25 mouse cellular contexts compared by ENCODE assay signal in genomic region chr12:117135205-117135604, GRCm38 (mm10).
DNase-seq lines count a peak whose midpoint lies in the region; ATAC-seq and TF ChIP-seq lines count a peak whose summit lies in the region.
"Had no signal": no experiment of that assay in that cellular context is flagged by ENCODE, and none has a peak within 500 bp of the region (broad histone marks: within the 10 kb centered on the region; RNA-seq: fewer than 3 reads in every experiment).

No protein-coding gene starts in this region.

- no peaks in the 10 kb centered on the region for H3K9me3 ChIP-seq in midbrain, embryonic 12.5 days
- H3K9me3 ChIP-seq in midbrain, embryonic 14.5 days (ENCODE audit: control insufficient read depth, low read length): no peaks in the 10 kb centered on the region
- H3K9me3 ChIP-seq in intestine, postnatal 0 days (ENCODE audit: control insufficient read depth): no peaks in the 10 kb centered on the region
- H3K9me3 ChIP-seq: embryonic facial prominence, embryonic 12.5 days; embryonic facial prominence, embryonic 15.5 days; hindbrain, embryonic 15.5 days; intestine, embryonic 15.5 days had no signal

- no peak overlapping the region for H3K9ac ChIP-seq in midbrain, embryonic 12.5 days (replicated peaks)
- H3K9ac ChIP-seq in midbrain, embryonic 14.5 days (replicated peaks; ENCODE audit: low read length): no peak overlapping the region
- no peak overlapping the region for H3K9ac ChIP-seq in intestine, postnatal 0 days (ENCODE audit: low read depth, low read length)
- H3K9ac ChIP-seq: embryonic facial prominence, embryonic 12.5 days; embryonic facial prominence, embryonic 15.5 days; forebrain, postnatal 0 days; hindbrain, embryonic 15.5 days; intestine, embryonic 15.5 days had no signal

- no peak for DNase-seq in frontal cortex, postnatal 14 days (ENCODE audit: low spot score in 2 of 2)
- no peak for DNase-seq in layer of hippocampus, adult 2 months (ENCODE audit: low spot score in 2 of 2)
- DNase-seq in layer of hippocampus, adult 8-10 months (ENCODE audit: low spot score in 2 of 2): no peak
- no peak for DNase-seq in midbrain, embryonic 14.5 days
- DNase-seq: adrenal gland, postnatal 25 days; B cell, adult 2 months; cerebellum, adult 18-20 months; cerebellum, adult 9-10 months; cerebellum, postnatal 14 days; forebrain, postnatal 0 days; gastrocnemius, postnatal 10 days; gastrocnemius, postnatal 36 days; heart, postnatal 36 days had no signal

- H3K4me2 ChIP-seq in midbrain, embryonic 12.5 days (replicated peaks): no peak overlapping the region
- no peak overlapping the region for H3K4me2 ChIP-seq in midbrain, embryonic 14.5 days (ENCODE audit: low read length)
- no peak overlapping the region for H3K4me2 ChIP-seq in intestine, postnatal 0 days (replicated peaks; ENCODE audit: low read depth)
- H3K4me2 ChIP-seq: embryonic facial prominence, embryonic 12.5 days; embryonic facial prominence, embryonic 15.5 days; heart, embryonic 11.5 days; hindbrain, embryonic 15.5 days; intestine, embryonic 15.5 days had no signal

- 50% methylated on average over 5 of the region's 5 CpGs for WGBS in midbrain, embryonic 12.5 days
- WGBS in midbrain, embryonic 14.5 days: 33% methylated on average over 5 of the region's 5 CpGs
- WGBS in intestine, postnatal 0 days: 59% methylated on average over 5 of the region's 5 CpGs

- H3K36me3 ChIP-seq in midbrain, embryonic 12.5 days: no peaks in the 10 kb centered on the region
- no peaks in the 10 kb centered on the region for H3K36me3 ChIP-seq in midbrain, embryonic 14.5 days (ENCODE audit: control insufficient read depth, insufficient read depth, low read length)
- no peaks in the 10 kb centered on the region for H3K36me3 ChIP-seq in intestine, postnatal 0 days (ENCODE audit: control insufficient read depth, insufficient read depth)
- H3K36me3 ChIP-seq: embryonic facial prominence, embryonic 12.5 days; embryonic facial prominence, embryonic 15.5 days; G1E; hindbrain, embryonic 15.5 days; intestine, embryonic 15.5 days had no signal

- peak; percentile 23; the same call in 1 of the 2 replicates for ATAC-seq in frontal cortex, adult (ENCODE audit: low TSS enrichment)
- ATAC-seq in midbrain, embryonic 12.5 days (ENCODE audit: low FRiP score, low read depth): 0 out of 2 replicates have a peak, but pooled peaks have one; percentile 20
- ATAC-seq in midbrain, embryonic 14.5 days (ENCODE audit: low FRiP score, low TSS enrichment): no peak
- no peak for ATAC-seq in intestine, postnatal 0 days
- ATAC-seq: forebrain, embryonic 14.5 days; forebrain, postnatal 0 days; intestine, embryonic 15.5 days; Patski had no signal

- no peak for TF ChIP-seq POLR2A in cortical plate, adult 2 months (IDR thresholded peaks at IDR 0.05; ENCODE audit: extremely low read depth, insufficient read depth, low read length)

- H3K4me3 ChIP-seq in layer of hippocampus, adult 2 months: no peak overlapping the region
- no peak overlapping the region for H3K4me3 ChIP-seq in midbrain, embryonic 12.5 days
- H3K4me3 ChIP-seq in midbrain, embryonic 14.5 days (replicated peaks; ENCODE audit: low read depth, low read length): no peak overlapping the region
- H3K4me3 ChIP-seq in cortical plate, adult 2 months (ENCODE audit: insufficient read depth, low read length): no peak overlapping the region
- H3K4me3 ChIP-seq in intestine, postnatal 0 days (ENCODE audit: low read depth, low read length): no peak overlapping the region
- H3K4me3 ChIP-seq: embryonic facial prominence, embryonic 12.5 days; embryonic facial prominence, embryonic 15.5 days; hindbrain, embryonic 15.5 days; intestine, embryonic 15.5 days had no signal

- H3K4me1 ChIP-seq in midbrain, embryonic 12.5 days: no peaks in the 10 kb centered on the region
- no peaks in the 10 kb centered on the region for H3K4me1 ChIP-seq in midbrain, embryonic 14.5 days (ENCODE audit: control insufficient read depth, insufficient read depth, low read length)
- H3K4me1 ChIP-seq in cortical plate, adult 2 months (ENCODE audit: control insufficient read depth, insufficient read depth, low read length): peaks cover 13% of the 10 kb centered on the region
- no peaks in the 10 kb centered on the region for H3K4me1 ChIP-seq in intestine, postnatal 0 days (replicated peaks; ENCODE audit: control insufficient read depth, insufficient read depth, low read length)
- H3K4me1 ChIP-seq: embryonic facial prominence, embryonic 12.5 days; embryonic facial prominence, embryonic 15.5 days; hindbrain, embryonic 15.5 days; intestine, embryonic 15.5 days had no signal

- H3K27ac ChIP-seq in layer of hippocampus, adult 2 months: peak overlapping the region; percentile 43; the same call in 1 of the 2 replicates
- no peak overlapping the region for H3K27ac ChIP-seq in midbrain, embryonic 12.5 days (replicated peaks)
- H3K27ac ChIP-seq in midbrain, embryonic 14.5 days (replicated peaks; ENCODE audit: low read depth, low read length): no peak overlapping the region
- H3K27ac ChIP-seq in cortical plate, adult 2 months (ENCODE audit: insufficient read depth, low read length): peak overlapping the region; percentile 47; the same call in 1 of the 2 replicates
- H3K27ac ChIP-seq in intestine, postnatal 0 days (ENCODE audit: low read depth, low read length): no peak overlapping the region
- H3K27ac ChIP-seq: embryonic facial prominence, embryonic 12.5 days; embryonic facial prominence, embryonic 15.5 days; hindbrain, embryonic 15.5 days; intestine, embryonic 15.5 days had no signal

- H3K27me3 ChIP-seq in midbrain, embryonic 12.5 days: peaks cover 3% of the 10 kb centered on the region
- no peaks in the 10 kb centered on the region for H3K27me3 ChIP-seq in midbrain, embryonic 14.5 days (ENCODE audit: control insufficient read depth, insufficient read depth, low read length)
- no peaks in the 10 kb centered on the region for H3K27me3 ChIP-seq in intestine, postnatal 0 days (replicated peaks; ENCODE audit: control insufficient read depth, insufficient read depth, low read length)
- H3K27me3 ChIP-seq: embryonic facial prominence, embryonic 12.5 days; embryonic facial prominence, embryonic 15.5 days; hindbrain, embryonic 15.5 days; intestine, embryonic 15.5 days had no signal

- no peak for TF ChIP-seq CTCF in layer of hippocampus, adult 2 months (conservative IDR thresholded peaks at IDR 0.05)
- TF ChIP-seq CTCF in cortical plate, adult 2 months (IDR thresholded peaks at IDR 0.05; ENCODE audit: extremely low read depth, insufficient read depth, low read length): no peak
- TF ChIP-seq CTCF in intestine, postnatal 0 days (IDR thresholded peaks at IDR 0.05; ENCODE audit: low read depth): no peak

Comparison
In these comparisons a context has a peak if more than half of its experiments do, and no peak if none do; other contexts are left out.
1. ATAC-seq: peak in frontal cortex, adult (single experiment) and midbrain, embryonic 12.5 days (single experiment); none in midbrain, embryonic 14.5 days (single experiment) and intestine, postnatal 0 days (single experiment).
2. H3K27ac ChIP-seq: peak in layer of hippocampus, adult 2 months (single experiment) and cortical plate, adult 2 months (single experiment); none in midbrain, embryonic 12.5 days (single experiment), midbrain, embryonic 14.5 days (single experiment) and intestine, postnatal 0 days (single experiment).